Mouse (Mus musculus) retina, postnatal 7 days (tissue): ENCODE data around the gene Nlk.
"Not testable (repeated sequence)": the region's sequence is repeated elsewhere in the genome, so short reads cannot be mapped to it uniquely, and the experiment has no call there.

ENCODE experiments used
- DNase-seq: peaks from one replicate; pipeline ENCODE4 v3.0.0-alpha.2; 2012; ENCODE audit warnings: low read depth, low spot score

Gene Nlk

DNA sequence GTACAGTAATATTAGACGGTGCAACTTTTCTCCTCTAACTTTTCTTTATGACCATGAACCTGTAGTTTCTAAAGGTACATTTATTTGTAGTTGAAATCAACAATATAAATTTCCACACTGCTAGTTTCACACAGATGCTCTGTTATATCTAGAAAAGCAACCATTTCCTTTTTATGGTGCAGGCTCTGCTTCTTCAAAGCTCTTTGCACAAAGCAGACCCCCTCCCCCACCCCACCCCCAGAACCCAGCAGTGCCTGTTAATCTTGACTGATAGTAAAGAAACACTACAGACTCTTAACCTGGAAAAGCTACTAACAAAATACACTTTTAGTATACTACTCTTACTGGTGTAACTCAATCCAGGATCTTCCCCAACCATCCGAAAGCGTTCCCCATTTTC is 6.6 kb downstream of the Nlk start:
- no peak for DNase-seq

DNA sequence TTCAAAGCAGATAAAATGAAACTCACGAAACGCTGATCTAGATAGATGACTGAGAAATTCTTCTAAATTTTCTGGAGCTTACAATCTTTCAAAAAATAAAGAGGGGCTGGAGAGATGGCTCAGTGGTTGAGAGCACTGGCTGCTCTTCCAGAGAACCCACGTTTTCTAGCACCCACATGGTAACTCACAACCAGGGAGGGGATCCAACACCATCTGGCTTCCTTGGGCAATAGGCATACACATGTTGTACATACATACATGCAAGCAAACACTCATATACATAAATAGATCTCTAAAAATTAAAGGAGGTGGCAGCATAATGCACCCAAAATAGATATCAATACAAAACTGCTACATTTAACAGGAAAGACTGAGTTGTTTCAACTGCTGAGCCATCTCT is 16.1 kb downstream of the Nlk start:
- DNase-seq, result no peak

DNA sequence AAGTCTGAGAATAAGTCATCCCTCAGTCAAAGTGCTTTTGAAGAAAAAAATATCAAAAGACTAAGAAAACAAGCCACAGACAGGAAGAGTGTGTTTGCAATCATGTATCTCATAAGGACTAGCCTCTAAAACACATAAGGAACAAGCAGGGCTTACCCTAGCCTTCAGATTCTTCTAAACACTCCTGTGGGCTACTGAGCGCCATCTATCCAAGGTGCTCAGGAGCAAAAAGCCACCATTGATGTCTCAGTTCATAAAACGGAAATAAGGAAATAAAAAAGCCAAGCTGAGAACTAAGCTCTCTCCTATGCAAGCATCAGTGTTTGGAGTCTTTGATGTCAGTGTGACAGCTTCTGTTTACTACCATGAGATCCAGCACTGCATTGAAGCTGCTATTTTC is 18.4 kb downstream of the Nlk start:
- DNase-seq, result no peak

DNA sequence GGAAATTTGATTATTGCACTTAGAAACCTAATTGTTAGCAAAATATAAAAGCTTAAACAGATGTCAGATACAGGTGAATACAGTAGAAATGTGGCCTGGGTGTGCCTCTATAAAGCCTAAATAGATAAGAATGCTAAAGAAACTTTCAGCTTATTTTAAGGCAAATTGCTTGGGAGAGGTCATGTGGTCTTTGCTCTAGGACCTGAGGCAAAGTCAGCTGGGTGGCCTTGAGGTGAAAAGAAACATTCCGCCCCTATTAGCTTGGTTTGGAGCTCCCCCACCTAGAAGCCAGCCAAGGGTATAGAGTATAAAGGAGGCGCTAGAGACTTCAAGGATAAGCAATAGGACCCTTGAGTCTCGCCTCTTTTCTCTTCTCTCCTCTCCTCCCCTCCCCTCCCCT is 28.5 kb downstream of the Nlk start:
- no peak for DNase-seq

DNA sequence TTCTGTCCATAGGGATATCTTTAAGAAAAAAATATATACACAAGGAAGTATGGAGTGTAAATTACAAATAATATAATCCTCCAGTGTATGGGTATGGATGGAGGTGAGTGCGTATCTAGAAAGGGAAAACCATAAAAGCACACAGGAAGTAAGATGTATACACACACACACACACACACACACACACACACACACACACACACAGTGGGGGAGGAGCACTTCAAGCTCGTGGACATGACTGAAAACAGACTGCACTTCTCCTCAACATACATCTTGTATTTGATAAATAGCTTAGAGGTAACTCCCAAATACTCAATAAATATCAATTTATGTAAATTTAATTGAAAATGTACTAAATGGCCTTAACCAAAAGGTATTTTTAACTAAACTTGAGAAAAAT is 32.3 kb downstream of the Nlk start:
- DNase-seq, result no peak

DNA sequence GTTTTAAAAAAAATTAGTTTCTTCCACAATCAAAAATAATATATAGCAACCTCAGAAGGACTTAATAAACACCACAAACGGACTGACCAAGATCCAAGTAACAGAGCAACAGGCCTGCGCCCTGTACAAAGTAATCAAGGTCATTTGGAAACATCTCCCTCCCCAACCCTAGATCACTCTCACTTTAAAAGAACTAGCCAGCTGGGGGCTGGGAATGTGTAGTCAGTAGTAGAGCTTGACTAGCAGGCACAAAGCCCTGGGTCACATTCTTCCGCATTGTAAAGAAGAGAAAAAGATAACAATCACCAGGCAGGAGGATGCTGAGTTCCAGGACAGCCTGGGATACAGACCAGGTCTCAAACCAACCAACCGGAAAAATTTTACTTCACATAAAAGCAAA is 33.3 kb downstream of the Nlk start:
- no peak for DNase-seq

DNA sequence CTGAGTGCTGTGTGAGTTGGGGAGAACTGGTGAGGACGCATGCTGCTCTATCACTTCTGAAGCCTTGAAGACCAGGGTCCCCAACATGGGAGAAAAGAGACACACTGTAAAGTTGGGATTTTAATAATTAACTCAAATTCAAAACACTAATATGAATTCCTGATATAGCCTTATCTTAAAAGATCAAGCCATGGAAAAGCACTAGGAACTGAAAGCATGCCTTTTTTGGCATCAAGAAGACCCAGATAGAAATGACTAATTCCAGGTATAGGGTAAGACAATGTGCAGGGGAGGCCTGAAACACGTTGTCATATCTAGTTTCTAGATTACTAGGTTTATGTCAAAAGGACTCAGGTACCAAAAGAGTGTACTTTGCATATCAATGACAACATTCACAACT is 48.0 kb downstream of the Nlk start:
- DNase-seq, result no peak

DNA sequence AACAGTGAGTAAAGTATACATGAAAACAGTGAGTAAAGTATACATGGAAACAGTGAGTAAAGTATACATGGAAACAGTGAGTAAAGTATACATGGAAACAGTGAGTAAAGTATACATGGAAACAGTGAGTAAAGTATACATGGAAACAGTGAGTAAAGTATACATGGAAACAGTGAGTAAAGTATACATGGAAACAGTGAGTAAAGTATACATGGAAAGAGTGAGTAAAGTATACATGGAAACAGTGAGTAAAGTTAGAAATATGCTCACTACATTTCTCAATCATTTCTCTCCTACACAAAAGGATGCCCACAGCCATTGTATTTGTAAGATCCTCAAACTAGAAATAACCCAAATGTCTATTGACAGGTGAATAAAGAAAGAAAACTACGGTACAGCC is 48.8 kb downstream of the Nlk start:
- DNase-seq, result not testable (repeated sequence)

DNA sequence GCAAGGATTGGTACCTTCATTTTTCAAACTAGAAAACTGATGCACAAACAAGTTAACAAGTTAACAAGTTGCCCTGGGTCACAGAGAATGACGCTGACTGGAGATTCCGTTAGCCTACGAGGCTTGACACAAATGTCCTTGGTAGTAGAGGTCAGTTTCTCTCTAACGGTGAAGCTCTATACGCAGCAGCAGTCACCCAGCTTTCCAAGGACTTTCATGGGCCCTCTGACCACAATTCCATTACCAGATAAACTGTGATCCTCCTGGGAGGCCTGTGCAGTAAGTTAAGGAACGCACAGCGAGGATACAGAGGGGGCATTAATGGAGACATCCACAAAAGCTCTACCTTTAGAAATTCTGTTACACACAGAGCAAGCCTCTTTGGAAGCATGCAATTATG is 53.4 kb downstream of the Nlk start:
- no peak for DNase-seq

DNA sequence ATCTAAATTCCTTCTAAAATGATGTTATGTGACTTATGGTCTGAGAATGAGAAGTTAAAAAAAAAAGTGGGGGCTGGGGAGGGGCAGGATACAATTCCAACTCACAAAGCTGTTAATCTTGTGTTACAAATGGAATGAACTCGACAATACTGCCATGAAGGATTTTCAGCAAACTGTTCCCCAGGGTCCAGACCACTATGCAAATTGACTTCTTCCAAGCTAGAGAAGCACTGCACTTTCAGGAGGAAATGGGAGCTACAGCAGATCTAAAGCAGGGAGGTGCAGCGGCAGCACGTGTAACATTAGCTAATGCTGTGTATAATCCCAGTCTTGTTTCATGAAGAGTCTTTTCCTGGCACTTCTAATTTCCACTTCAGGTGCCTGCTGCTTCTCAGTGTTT is 55.0 kb downstream of the Nlk start:
- DNase-seq, result no peak

DNA sequence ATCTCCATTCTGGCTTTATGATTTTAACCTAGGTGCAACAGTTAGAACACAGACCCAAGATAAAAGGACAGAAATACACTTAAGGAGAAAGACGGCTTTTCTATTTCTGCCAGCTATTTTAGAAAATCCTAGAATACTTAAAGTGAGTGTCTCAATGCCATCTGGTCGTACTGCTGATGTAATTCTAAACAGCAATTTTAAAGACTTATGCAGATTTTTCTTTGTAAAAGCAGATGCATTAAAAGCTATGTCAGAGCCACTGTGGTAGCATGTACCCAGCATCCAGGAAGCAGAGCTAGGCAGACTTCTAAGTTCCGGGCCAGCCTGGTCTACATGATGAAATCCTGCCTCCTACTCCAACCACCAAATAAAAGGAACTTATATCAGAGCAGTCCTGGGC is 56.1 kb downstream of the Nlk start:
- no peak for DNase-seq

DNA sequence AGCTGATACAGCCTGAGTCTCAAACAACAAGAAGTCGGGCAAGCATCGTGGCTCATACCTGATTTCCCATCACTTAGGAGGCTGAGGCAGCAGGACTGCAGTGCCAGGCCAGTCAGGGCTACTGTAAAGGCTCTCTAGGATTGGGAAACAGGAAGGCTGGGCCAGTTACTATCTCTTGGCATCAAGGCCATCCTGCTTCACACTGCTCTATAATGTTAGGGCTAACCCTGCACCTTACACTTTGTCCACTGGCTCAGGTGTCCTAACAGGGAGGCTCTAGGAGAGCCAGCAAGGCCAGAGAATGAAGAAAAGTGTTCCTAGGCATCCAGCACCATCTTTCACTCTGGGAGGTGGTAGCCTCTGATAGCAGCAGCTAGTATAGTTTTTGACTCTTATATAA is 64.4 kb downstream of the Nlk start:
- DNase-seq, result no peak

DNA sequence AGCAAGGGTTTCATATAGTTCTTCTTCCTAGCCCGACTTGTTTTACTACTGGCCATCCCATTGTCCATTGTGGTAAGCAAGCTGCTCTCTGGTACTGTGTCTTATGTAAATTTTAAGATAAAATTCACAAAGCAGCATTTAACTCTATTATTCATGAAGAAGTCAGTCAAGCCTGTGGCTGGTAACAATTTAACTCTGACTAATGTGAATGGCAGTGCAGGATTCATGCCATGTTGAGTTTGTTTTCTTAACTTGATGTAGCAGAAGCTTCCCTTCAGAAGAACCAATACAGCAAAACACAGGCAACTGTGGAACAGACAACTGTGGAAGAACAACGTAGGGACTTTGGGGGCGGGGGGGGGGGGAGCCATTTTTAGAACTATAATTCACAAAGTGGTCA is 68.3 kb downstream of the Nlk start:
- DNase-seq, result no peak

DNA sequence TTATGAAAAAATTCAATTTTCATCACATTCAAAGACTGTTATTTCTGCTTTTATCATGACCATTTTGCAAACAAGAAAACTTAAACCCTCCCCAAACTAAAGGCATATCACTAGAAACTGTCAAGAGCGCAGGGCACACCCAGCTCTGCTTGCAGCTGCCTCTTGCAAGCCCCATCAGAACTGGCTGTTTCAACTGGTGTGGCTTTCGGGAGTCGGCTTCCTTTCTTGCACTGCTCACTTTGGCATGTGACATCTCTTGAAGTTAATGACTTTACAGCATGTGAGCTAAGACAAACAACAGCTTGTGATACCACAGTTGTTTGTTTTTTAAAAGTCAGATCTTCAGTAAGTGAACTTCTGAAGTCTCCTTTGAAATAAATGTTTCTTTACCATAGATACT is 72.8 kb downstream of the Nlk start:
- no peak for DNase-seq

DNA sequence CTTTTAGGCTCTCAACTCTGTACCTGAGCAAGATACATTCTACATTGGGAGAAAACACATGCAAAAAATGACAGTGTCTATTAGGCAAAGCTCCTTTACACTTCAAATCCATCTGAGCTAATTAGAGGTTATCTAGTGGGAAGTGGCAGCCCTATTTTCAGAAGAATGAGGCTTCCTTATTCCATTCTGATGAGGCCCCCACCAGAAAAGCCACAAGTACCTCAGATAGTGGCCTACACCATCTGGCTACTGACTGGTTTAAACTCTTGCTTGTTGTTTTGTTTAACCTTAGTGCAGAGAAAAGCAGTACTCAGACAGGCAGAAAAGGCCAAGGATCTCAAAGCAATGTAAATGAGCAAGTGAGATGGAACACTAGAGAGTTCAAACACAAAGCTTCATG is 75.2 kb downstream of the Nlk start:
- no peak for DNase-seq

DNA sequence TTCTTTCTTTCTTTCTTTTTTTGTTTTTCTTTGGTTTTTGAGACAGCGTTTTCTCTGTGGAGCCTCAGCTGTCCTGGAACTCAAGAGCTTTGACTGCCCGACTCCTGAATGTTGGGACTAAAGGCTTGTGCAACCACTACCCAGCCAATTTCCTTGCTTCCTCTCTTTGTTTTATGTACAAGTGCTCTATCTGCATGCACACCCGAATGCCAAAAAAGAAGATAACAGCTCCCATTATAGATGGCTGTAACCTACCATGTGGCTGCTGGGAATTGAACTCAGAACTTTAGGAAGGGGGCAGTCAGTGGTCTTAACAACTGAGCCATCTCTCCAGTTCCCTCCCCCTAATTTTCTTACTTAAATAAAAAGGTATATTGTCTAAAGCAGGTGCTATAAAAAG is 77.0 kb downstream of the Nlk start:
- no peak for DNase-seq

DNA sequence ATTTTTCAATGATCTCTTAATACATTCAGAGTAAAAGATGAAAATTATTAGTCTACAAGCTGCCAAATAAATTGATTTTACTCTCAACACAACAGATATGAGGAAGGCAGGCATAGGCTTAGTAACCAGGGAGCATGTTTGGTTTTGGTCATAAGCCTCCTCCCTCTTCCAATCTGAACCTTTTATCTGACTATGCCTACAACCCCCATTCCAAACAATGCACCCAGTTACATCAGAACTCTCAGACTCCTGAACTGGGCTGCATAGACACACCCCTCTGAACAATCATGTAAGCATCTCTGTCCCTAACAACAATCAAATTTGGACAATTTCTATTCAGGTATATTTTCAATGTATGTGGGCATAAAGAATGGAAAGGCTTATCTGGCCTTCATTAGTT is 85.9 kb downstream of the Nlk start:
- DNase-seq, result no peak

DNA sequence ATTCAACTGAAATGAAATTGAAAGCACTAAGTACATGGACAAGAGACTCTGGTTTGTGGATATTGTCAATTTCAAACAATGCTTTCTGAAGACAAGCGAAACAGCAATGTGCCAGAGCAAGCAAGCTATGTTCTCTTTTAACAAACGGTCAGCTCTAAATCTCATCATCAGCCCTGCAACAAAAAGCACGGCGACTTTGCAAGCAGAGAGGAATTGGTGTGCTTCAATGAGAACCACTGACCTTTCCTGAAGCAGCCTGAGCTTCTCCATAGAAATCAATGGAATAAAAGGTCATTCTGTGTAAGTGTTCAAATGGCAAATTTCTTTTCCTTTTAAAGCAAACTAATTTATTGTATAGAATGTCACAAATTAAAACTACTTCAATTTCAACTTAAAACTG is 87.5 kb downstream of the Nlk start:
- DNase-seq, result no peak

DNA sequence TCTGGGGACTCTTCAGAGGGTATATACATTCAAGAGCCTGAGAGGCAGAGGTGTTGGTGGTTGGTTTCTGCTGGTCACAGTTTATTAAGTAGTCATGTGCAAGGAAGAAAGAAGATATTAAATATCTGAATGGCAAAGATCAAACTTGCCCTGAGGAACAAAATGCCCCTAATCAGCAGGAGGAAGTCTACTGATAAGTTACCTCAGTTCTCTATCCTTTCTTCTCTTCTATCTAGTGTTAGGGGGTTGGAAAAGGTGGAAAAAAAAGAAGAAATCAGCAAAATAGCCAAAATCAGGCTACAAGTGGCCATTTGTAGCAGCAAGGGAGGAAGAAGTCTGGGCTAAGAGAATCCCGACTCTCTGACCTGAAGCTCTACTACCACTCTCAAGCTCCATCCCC is 92.3 kb downstream of the Nlk start:
- no peak for DNase-seq

DNA sequence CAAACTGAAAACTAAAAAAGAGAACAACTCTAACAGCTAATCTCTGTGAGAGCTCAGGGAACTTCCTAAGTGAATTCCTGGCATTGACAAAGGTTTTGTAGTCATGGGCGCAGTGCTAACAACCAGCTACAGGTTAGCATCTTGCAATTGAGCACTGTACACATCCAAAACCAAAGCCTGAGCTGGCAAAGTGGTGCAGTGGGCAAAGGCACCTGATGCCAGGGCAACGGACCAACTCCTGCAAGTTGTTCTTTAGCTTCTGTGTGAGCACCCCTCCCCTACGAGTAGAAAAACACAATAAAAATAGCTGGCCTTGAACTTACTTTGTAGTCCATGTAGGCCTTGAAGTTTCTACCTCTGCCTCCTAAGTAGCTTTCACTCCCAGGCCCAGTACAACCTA is 94.4 kb downstream of the Nlk start:
- no peak for DNase-seq

DNA sequence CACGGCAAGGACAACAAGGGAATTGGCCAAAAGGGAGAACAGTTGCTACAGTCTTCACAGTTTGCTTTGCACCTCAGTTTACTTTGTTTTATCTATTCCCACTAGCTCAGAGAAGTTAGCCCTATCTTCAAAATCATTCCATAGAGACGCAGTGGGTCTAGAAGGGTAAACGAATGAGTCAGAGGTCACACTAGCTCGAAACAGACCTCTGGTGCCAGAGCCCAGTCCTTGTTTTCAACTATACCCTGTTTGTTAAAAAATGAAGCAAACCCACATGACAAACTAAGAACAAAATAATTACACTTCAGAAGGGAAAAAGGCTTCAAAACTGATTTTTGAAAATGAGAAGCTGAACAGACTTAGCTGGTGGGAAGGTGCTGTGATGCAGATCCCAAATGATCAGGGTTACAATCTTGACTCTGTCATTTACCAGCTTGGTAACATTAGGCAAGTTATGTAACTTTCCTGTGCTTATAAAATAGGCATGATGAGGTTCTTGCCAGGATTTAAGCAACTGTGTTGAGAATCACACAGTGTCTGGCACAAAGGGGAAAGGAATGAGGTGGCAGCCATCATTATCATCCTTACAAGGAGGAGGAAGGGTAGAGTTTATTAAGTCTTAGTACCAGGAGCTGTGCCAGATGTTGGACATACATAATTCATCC is 96.1 kb downstream of the Nlk start:
- no peak for DNase-seq

DNA sequence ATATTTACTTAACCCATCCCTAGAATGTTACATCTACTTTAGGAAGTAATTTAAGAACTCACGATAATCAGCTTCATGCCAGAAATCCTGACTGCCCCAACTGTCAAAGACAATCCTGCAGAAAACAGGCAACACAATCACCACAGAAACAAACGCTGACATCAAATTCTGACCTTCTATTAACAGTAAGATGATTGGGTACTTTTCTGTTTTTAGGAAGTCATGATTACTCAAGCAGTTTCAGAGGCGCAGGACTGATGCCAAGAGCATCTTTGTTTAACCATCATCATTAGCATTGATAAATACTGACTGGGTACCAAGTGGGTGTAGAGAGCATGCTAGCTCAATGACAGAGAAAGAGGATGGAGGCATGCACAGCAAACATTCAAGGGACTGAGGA is 96.7 kb downstream of the Nlk start:
- no peak for DNase-seq

DNA sequence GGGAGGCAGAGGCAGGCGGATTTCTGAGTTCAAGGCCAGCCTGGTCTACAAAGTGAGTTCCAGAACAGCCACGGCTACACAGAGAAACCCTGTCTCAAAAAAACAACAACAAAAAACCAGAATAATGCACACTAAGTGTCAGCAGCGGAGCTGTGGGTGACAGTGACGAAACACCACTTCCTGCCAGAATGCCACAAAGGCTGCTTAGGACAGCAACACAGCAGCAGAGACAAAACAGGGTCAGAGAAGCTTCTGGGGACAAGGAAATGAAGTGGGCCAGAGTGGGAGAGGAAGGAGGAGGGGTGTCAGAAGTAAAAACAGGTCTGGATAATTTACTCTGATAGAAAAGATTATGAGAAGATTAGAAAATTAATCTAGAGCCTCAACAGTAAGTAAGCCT is 97.1 kb downstream of the Nlk start:
- DNase-seq, result no peak

DNA sequence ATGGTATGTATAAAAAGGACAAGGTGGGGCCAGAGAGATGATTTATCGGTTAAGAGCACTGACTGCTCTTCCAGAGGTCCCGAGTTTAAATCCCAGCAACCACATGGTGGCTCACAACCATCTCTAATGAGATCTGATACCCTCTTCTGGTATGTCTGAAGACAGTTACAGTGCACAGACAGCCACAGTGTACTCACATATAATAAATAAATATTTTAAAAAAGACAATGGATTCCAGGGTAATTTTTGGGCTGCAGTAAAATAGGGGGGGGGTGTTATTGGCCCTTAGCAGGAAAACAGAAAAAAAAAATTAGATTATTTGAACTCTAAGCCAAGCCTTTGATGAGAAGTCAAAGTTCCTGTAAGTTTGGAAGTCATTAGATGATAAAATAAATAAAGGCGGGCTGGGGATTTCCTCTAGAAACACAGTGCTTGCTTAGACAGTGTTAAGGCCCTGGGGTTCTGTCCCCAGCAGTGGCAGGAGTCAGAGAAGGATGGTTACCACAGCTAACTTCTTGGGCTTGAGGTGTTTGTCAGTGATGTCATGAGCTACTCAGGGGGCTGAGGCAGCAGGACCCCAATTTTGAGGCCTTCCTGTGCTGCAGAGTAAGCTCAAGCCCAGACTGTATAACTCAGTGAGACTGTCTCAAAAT is 98.3 kb downstream of the Nlk start:
- no peak for DNase-seq
